Comparison of ENCODE assay signal across 8 mouse cellular contexts in genomic region chr17:27120561-27121024, GRCm38 (mm10). TPM values are rescaled to one million over a fixed set of nuclear protein-coding genes. Genes with fewer than 3 reads are reported as not detected.
DNase-seq lines count a peak whose midpoint lies in the region; ATAC-seq and TF ChIP-seq lines count a peak whose summit lies in the region.

No protein-coding gene starts in this region.

- H3K9me3 ChIP-seq in kidney, embryonic 14.5 days (ENCODE audit: control insufficient read depth, low read length): no peaks in the 10 kb centered on the region
- H3K9me3 ChIP-seq in forebrain, postnatal 0 days (ENCODE audit: low read length): no peaks in the 10 kb centered on the region
- 0 out of 2 replicates have a peak, but pooled peaks cover 4% of the 10 kb centered on the region for H3K9me3 ChIP-seq in hindbrain, embryonic 12.5 days (replicated peaks)
- H3K9me3 ChIP-seq in midbrain, embryonic 16.5 days (replicated peaks; ENCODE audit: control insufficient read depth, low read length, poor library complexity, severe bottlenecking): no peaks in the 10 kb centered on the region
- H3K9me3 ChIP-seq in stomach, embryonic 14.5 days (ENCODE audit: control insufficient read depth, low read depth, low read length): no peaks in the 10 kb centered on the region

- H3K27me3 ChIP-seq in kidney, embryonic 14.5 days (ENCODE audit: control insufficient read depth, insufficient read depth, low read length): no peaks in the 10 kb centered on the region
- no peaks in the 10 kb centered on the region for H3K27me3 ChIP-seq in cerebellum, adult 2 months (ENCODE audit: control insufficient read depth, insufficient read depth, low read length)
- H3K27me3 ChIP-seq in forebrain, postnatal 0 days (ENCODE audit: insufficient read depth, low read length): no peaks in the 10 kb centered on the region
- peaks cover 12% of the 10 kb centered on the region for H3K27me3 ChIP-seq in hindbrain, embryonic 12.5 days
- no peaks in the 10 kb centered on the region for H3K27me3 ChIP-seq in midbrain, embryonic 16.5 days (ENCODE audit: control insufficient read depth, insufficient read depth, low read depth, low read length)
- no peaks in the 10 kb centered on the region for H3K27me3 ChIP-seq in stomach, embryonic 14.5 days (ENCODE audit: control insufficient read depth, insufficient read depth, low read length)

- peak; percentile 84 for TF ChIP-seq CTCF in cerebellum, adult 2 months (IDR thresholded peaks at IDR 0.05; ENCODE audit: borderline replicate concordance, insufficient read depth, low read depth, low read length)
- TF ChIP-seq CTCF in forebrain, postnatal 0 days (IDR thresholded peaks at IDR 0.05; ENCODE audit: low read depth): peak; percentile 86

- H3K4me3 ChIP-seq in kidney, embryonic 14.5 days (ENCODE audit: low read length): no peak overlapping the region
- peak overlapping the region; percentile 6 for H3K4me3 ChIP-seq in cerebellum, adult 2 months (replicated peaks; ENCODE audit: insufficient read depth, low read depth, low read length)
- no peak overlapping the region for H3K4me3 ChIP-seq in forebrain, postnatal 0 days (ENCODE audit: low read depth, low read length)
- no peak overlapping the region for H3K4me3 ChIP-seq in hindbrain, embryonic 12.5 days
- no peak overlapping the region for H3K4me3 ChIP-seq in midbrain, embryonic 16.5 days (ENCODE audit: low read depth, low read length)
- H3K4me3 ChIP-seq in stomach, embryonic 14.5 days (ENCODE audit: low read depth, low read length): no peak overlapping the region

- intact Hi-C loops in left cerebral cortex, postnatal 14 days (cut with DNase I): loop anchor here (2.0 kb wide), 1 partner anchor 88 kb away; no protein-coding TSS in a partner anchor

- H3K9ac ChIP-seq in kidney, embryonic 14.5 days (ENCODE audit: low read depth, low read length): no peak overlapping the region
- peak overlapping the region; percentile 22; the same call in 1 of the 2 replicates for H3K9ac ChIP-seq in forebrain, postnatal 0 days
- no peak overlapping the region for H3K9ac ChIP-seq in hindbrain, embryonic 12.5 days
- peak overlapping the region; percentile 25; the same call in 1 of the 2 replicates for H3K9ac ChIP-seq in midbrain, embryonic 16.5 days (ENCODE audit: low read depth, low read length)
- H3K9ac ChIP-seq in stomach, embryonic 14.5 days (replicated peaks; ENCODE audit: low read depth, low read length): no peak overlapping the region

- H3K4me2 ChIP-seq in kidney, embryonic 14.5 days (replicated peaks; ENCODE audit: low read depth, low read length): no peak overlapping the region
- H3K4me2 ChIP-seq in forebrain, postnatal 0 days (ENCODE audit: low read depth): peak overlapping the region; percentile 9
- H3K4me2 ChIP-seq in hindbrain, embryonic 12.5 days (replicated peaks): peak overlapping the region; percentile 24
- H3K4me2 ChIP-seq in midbrain, embryonic 16.5 days (ENCODE audit: low read length): peak overlapping the region; percentile 12; the same call in 1 of the 2 replicates
- no peak overlapping the region for H3K4me2 ChIP-seq in stomach, embryonic 14.5 days (replicated peaks; ENCODE audit: low read depth, low read length)

- no peak overlapping the region for H3K27ac ChIP-seq in kidney, embryonic 14.5 days (ENCODE audit: low read depth, low read length)
- peak overlapping the region; percentile 87 for H3K27ac ChIP-seq in cerebellum, adult 2 months (ENCODE audit: insufficient read depth, low read length)
- peak overlapping the region; percentile 10; the same call in 1 of the 2 replicates for H3K27ac ChIP-seq in forebrain, postnatal 0 days (ENCODE audit: low read depth, low read length)
- no peak overlapping the region for H3K27ac ChIP-seq in hindbrain, embryonic 12.5 days
- 0 out of 2 replicates have a peak overlapping the region, but pooled peaks have one; percentile 53 for H3K27ac ChIP-seq in midbrain, embryonic 16.5 days (ENCODE audit: low read length)
- H3K27ac ChIP-seq in stomach, embryonic 14.5 days (ENCODE audit: low read length): peak overlapping the region; percentile 21; the same call in 1 of the 2 replicates

- DNase-seq in kidney, adult 11 months: peak; percentile 36
- peak; percentile 95 to 98 for DNase-seq in cerebellum, adult 2 months
- peak; percentile 77 for DNase-seq in forebrain, postnatal 0 days
- peak; percentile 75 to 88 for DNase-seq in left cerebral cortex, postnatal 14 days (ENCODE audit: low spot score in 2 of 2)

- ATAC-seq in kidney, embryonic 14.5 days (ENCODE audit: low FRiP score, low TSS enrichment): no peak; the same call in 1 of the 2 replicates
- peak; percentile 77 for ATAC-seq in forebrain, postnatal 0 days
- peak; percentile 35; the same call in 1 of the 2 replicates for ATAC-seq in hindbrain, embryonic 12.5 days (ENCODE audit: low FRiP score)
- no peak for ATAC-seq in midbrain, embryonic 16.5 days
- ATAC-seq in stomach, embryonic 14.5 days (ENCODE audit: insufficient number of reproducible peaks, insufficient read depth, low FRiP score, low read depth): no peak

- peaks cover 10% of the 10 kb centered on the region; the same call in 1 of the 2 replicates for H3K4me1 ChIP-seq in kidney, embryonic 14.5 days (ENCODE audit: control insufficient read depth, insufficient read depth, low read length)
- H3K4me1 ChIP-seq in cerebellum, adult 2 months (ENCODE audit: control insufficient read depth, insufficient read depth, low read length): peaks cover 61% of the 10 kb centered on the region
- peaks cover 17% of the 10 kb centered on the region; the same call in 1 of the 2 replicates for H3K4me1 ChIP-seq in forebrain, postnatal 0 days (ENCODE audit: insufficient read depth)
- H3K4me1 ChIP-seq in hindbrain, embryonic 12.5 days: peaks cover 19% of the 10 kb centered on the region
- peaks cover 17% of the 10 kb centered on the region for H3K4me1 ChIP-seq in midbrain, embryonic 16.5 days (ENCODE audit: control insufficient read depth, insufficient read depth, low read length)
- H3K4me1 ChIP-seq in stomach, embryonic 14.5 days (ENCODE audit: control insufficient read depth, insufficient read depth, low read length): peaks cover 9% of the 10 kb centered on the region; the same call in 1 of the 2 replicates

- TF ChIP-seq POLR2A in cerebellum, adult 2 months (IDR thresholded peaks at IDR 0.05; ENCODE audit: borderline replicate concordance, insufficient read depth, low read length): peak; percentile 22; the same call in 1 of the 2 replicates

- peaks cover 59% of the 10 kb centered on the region for H3K36me3 ChIP-seq in kidney, embryonic 14.5 days (ENCODE audit: control insufficient read depth, insufficient read depth, low read length)
- H3K36me3 ChIP-seq in forebrain, postnatal 0 days (ENCODE audit: insufficient read depth): peaks cover 28% of the 10 kb centered on the region; the same call in 1 of the 2 replicates
- H3K36me3 ChIP-seq in hindbrain, embryonic 12.5 days: peaks cover 22% of the 10 kb centered on the region
- peaks cover 14% of the 10 kb centered on the region for H3K36me3 ChIP-seq in midbrain, embryonic 16.5 days (ENCODE audit: control insufficient read depth, insufficient read depth, low read length)
- H3K36me3 ChIP-seq in stomach, embryonic 14.5 days (ENCODE audit: control insufficient read depth, insufficient read depth, low read length): peaks cover 29% of the 10 kb centered on the region

- WGBS in kidney, embryonic 14.5 days: 15% methylated on average over 18 of the region's 18 CpGs
- WGBS in cerebellum, adult 2 months: 3% methylated on average over 18 of the region's 18 CpGs
- WGBS in forebrain, postnatal 0 days: 4% methylated on average over 18 of the region's 18 CpGs
- WGBS in hindbrain, embryonic 12.5 days: 7% methylated on average over 18 of the region's 18 CpGs
- WGBS in midbrain, embryonic 16.5 days: 5% methylated on average over 18 of the region's 18 CpGs
- 16% methylated on average over 18 of the region's 18 CpGs for WGBS in stomach, embryonic 14.5 days

RNA-seq across cellular contexts. Expression of gene Uqcc2, which starts 13.1 kb away (rescaled TPM):
- 293 and 406 TPM in 2 replicates for polyA plus RNA-seq in kidney, embryonic 14.5 days (2014; fragmentation: Nextera tagmentation; extraction: Ambion mirVana)
- 316 and 330 TPM in 2 replicates for polyA plus RNA-seq in cerebellum, adult 2 months (2012; rRNA removed)
- total RNA-seq in forebrain, postnatal 0 days (2014; rRNA removed): 214 and 330 TPM in 2 replicates
- polyA plus RNA-seq in forebrain, postnatal 0 days (2015; fragmentation: Nextera tagmentation; extraction: Ambion mirVana): 388 and 459 TPM in 2 replicates
- polyA plus RNA-seq in hindbrain, embryonic 12.5 days (2016; fragmentation: Nextera tagmentation; extraction: Ambion mirVana): 263 and 312 TPM in 2 replicates
- total RNA-seq in left cerebral cortex, postnatal 14 days (2021): 100 to 1,000 TPM; 201 to 202 TPM
- polyA plus RNA-seq in midbrain, embryonic 16.5 days (2015; fragmentation: Nextera tagmentation; extraction: Ambion mirVana): 360 and 384 TPM in 2 replicates
- polyA plus RNA-seq in stomach, embryonic 14.5 days (2014; fragmentation: Nextera tagmentation; extraction: Ambion mirVana): 296 and 362 TPM in 2 replicates

RNA-seq across cellular contexts. Expression of gene Ip6k3, which starts 47.0 kb away (rescaled TPM):
- 0.12 TPM in 1 of 2 replicates, not detected in the other for polyA plus RNA-seq in kidney, embryonic 14.5 days (2014; fragmentation: Nextera tagmentation; extraction: Ambion mirVana)
- 0.76 and 1.4 TPM in 2 replicates for polyA plus RNA-seq in cerebellum, adult 2 months (2012; rRNA removed)
- total RNA-seq in forebrain, postnatal 0 days (2014; rRNA removed): 0.08 TPM in 1 of 2 replicates, not detected in the other
- 0.06 TPM in 2 replicates for polyA plus RNA-seq in forebrain, postnatal 0 days (2015; fragmentation: Nextera tagmentation; extraction: Ambion mirVana)
- polyA plus RNA-seq in hindbrain, embryonic 12.5 days (2016; fragmentation: Nextera tagmentation; extraction: Ambion mirVana): 0.40 and 0.54 TPM in 2 replicates
- total RNA-seq in left cerebral cortex, postnatal 14 days (2021): under 1 TPM; 0.23 to 0.29 TPM
- 0.14 and 0.15 TPM in 2 replicates for polyA plus RNA-seq in midbrain, embryonic 16.5 days (2015; fragmentation: Nextera tagmentation; extraction: Ambion mirVana)
- polyA plus RNA-seq in stomach, embryonic 14.5 days (2014; fragmentation: Nextera tagmentation; extraction: Ambion mirVana): 0.13 TPM in 1 of 2 replicates, not detected in the other

Comparison
In these comparisons a context has a peak if more than half of its experiments do, and no peak if none do; other contexts are left out.
1. DNase-seq: peak in every context shown above with its lines; median percentile 96 in cerebellum, adult 2 months; 82 in left cerebral cortex, postnatal 14 days; 77 in forebrain, postnatal 0 days; 36 in kidney, adult 11 months.
2. ATAC-seq: peak in forebrain, postnatal 0 days (single experiment) and hindbrain, embryonic 12.5 days (single experiment); none in kidney, embryonic 14.5 days (single experiment), midbrain, embryonic 16.5 days (single experiment) and stomach, embryonic 14.5 days (single experiment).
3. H3K27ac ChIP-seq: peak in cerebellum, adult 2 months (single experiment), forebrain, postnatal 0 days (single experiment), midbrain, embryonic 16.5 days (single experiment) and stomach, embryonic 14.5 days (single experiment); none in kidney, embryonic 14.5 days (single experiment) and hindbrain, embryonic 12.5 days (single experiment).
4. H3K4me2 ChIP-seq: peak in forebrain, postnatal 0 days (single experiment), hindbrain, embryonic 12.5 days (single experiment) and midbrain, embryonic 16.5 days (single experiment); none in kidney, embryonic 14.5 days (single experiment) and stomach, embryonic 14.5 days (single experiment).
5. H3K9ac ChIP-seq: peak in forebrain, postnatal 0 days (single experiment) and midbrain, embryonic 16.5 days (single experiment); none in kidney, embryonic 14.5 days (single experiment), hindbrain, embryonic 12.5 days (single experiment) and stomach, embryonic 14.5 days (single experiment).